Mouse (Mus musculus): Measurements from ENCODE around the gene Tspan4. TPM values are rescaled to one million over a fixed set of nuclear protein-coding genes. Genes with fewer than 3 reads are reported as not detected.

The Tspan4 gene
- total RNA-seq, 2 experiments from 2014 or later, result 49.6 to 61.3 TPM

DNA sequence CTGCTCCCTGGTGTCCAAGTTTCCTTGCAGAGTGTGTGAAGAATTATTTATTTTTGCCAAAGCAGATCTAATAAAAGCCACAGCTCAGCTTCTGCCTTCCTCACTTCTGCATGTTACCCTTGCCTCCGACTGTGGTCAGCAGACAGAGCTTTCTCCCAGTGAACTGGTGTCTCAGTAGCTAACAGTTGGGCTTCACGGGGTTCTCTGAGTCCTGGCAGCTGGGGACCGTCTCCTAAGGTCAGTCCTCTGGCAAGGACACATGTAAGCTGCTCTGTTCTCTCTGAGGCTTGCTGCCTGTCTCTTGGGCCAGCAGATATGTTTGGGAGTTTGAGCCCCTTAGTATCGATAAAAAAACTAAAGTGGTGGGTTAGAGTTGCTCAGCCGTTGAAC, 15.0 kb upstream of the Tspan4 start:
- no peak for DNase-seq (ENCODE audit: low spot score in 2 of 2)

DNA sequence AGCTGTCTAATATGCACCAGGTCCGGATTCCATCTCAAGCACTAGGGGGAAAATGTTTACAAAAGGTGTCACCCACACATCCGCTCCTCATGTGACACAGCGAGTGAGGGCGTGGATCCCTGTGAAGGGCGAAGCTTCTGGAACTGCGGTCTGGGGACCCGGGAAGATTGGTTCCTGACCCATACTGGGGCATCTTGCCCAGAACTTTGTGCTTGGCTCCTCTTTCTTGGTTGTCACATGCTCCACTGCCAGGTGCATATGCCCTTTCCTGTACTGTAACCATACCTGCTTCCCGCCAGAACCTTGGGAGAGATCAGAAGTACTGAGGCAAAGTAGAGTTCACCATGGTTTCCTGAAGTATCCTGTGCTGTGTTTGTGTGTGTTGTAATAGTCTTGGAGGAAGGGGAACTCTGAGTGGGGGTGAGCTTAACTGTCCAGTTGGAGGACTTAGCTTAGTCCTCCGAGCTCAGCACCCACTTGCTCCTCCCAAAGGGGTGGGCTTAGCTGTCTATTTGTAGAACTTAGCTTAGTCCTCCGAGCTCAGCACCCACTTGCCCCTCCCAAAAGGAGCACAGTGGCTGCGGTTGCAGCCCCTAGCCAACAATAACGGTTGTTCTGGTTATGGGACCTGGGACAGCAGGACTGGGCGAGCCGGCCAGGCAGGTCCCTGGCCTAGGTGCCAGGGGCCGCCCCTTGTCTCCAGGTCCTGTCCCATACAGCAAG, 14.5 kb upstream of the Tspan4 start, which contains the start of gene Cracr2b:
Cracr2b (plus strand) TSS at position 704 of the 723 bp plus-strand sequence.
- DNase-seq (ENCODE audit: low spot score in 2 of 2), result peak in 1 of 2 experiments; percentile 31

- peak; percentile 10 to 42 for DNase-seq (ENCODE audit: low spot score in 2 of 2)
These were observed 13.3 kb upstream of the Tspan4 start for GRCm38 (mm10) chr7:141461521-141462332.

DNA sequence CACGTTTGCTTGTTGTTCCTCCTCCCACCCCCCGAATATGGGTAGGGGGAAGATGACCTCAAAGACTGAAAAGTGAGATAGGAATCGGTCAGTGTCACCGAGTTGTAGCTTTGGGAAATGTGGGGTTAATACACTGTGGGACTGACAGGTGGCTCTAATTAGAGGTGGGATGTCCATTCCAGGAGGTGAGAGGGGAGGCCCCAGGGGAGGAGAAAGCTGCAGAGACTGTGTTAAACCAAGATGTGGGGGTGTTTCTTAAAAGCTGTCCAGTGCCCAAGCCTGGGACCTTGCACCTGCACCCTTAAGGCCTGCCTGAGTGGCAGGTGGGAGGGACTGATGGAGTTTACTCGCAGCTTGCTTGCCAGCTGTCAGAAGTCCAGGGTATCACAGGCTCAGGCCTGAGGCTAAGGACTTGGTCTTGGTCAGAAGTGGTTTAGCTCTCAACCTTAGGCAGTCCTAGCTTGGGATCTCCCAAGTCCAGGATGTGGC, 12.7 kb upstream of the Tspan4 start:
- DNase-seq (ENCODE audit: low spot score in 2 of 2), result peak; percentile 3 to 26

DNA sequence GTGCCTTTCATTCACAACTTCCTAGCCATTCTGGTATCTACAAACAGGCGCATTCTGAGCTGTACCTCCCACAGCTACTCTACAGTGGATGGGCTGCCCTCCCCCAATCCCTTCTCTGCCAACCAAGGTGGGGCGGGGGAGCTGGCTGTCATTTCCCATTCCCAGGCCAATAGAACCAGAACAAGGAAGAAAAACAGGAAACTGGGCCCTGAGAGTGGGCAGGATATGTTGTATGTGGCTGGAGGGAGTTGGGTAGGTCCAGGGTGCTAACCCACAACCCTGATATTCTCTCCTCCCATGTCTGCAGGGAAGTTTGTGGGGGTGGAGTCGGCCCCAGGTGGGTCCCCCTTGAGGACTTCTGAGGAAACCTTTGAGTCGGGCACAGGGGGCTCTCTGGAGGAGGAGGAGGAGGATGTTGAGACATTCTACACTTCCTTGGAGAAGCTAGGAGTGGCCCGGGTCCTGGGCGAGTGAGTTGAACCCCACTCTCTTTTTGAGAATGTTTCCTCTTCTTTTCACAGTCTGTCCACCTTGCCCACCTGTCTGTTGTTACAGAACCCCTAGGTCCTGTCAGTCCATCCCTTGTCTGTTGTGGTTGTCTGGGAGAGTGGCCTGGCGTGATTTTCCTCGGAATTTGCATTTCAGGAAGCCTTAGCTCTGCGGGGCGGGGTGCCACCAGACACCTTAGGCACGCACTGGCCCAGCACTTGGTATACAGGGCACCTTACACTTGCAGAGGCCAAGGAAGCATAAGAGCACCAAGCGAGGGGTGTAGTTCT, 11.0 kb upstream of the Tspan4 start:
- peak; percentile 28 to 43 for DNase-seq (ENCODE audit: low spot score in 2 of 2)

DNA sequence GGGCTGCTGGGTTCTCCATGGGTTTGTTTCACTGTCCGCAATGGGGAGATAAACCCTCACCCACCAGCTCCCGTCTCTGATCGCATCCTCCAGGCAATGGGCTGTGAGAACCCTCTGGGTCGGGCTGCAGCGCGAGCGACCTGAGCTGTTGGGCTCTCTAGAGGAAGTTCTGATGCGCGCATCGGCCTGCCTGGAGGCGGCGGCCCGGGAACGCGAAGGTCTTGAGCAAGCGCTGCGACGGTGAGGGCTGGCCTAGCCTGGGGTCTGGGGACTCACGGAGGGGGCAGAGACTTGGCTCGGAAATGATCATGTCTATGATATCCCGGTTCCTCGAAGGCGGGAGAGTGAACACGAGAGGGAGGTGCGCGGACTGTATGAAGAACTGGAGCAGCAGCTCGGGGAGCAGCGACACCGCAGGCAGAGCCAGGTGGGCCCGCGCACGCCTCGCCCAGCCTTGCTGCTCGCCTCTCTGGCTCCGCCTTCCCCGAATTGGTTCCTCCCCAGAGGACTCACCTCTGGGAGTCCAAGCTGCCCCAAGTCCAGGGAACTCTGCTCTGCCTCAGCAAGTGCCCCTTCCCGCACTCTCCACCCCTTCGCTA, 10.3 kb upstream of the Tspan4 start:
- peak; percentile 2 to 35 for DNase-seq (ENCODE audit: low spot score in 2 of 2)

GRCm38 (mm10) chr7:141465388-141466044, 9.5 kb upstream of the Tspan4 start:
- DNase-seq (ENCODE audit: low spot score in 2 of 2), result peak in 1 of 2 experiments; percentile 4

DNA sequence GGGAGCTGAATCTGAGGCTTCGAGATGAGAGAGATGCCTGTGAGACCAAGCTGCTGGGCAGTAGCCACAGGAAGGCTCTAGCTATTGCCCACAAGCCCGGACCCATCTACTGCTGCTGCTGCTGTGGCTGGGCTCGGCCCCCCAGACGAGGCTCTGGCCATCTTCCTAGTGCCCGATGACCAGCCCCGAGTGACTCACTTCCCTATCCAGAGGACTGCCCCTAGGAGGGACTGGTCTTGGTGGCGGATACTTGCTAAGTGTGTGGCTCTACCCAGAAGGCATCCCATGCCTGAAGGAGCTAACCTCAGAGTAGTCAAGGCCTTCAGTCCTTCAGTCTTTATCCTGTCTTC, 9.0 kb upstream of the Tspan4 start:
- peak in 1 of 2 experiments; percentile 9 for DNase-seq (ENCODE audit: low spot score in 2 of 2)

DNA sequence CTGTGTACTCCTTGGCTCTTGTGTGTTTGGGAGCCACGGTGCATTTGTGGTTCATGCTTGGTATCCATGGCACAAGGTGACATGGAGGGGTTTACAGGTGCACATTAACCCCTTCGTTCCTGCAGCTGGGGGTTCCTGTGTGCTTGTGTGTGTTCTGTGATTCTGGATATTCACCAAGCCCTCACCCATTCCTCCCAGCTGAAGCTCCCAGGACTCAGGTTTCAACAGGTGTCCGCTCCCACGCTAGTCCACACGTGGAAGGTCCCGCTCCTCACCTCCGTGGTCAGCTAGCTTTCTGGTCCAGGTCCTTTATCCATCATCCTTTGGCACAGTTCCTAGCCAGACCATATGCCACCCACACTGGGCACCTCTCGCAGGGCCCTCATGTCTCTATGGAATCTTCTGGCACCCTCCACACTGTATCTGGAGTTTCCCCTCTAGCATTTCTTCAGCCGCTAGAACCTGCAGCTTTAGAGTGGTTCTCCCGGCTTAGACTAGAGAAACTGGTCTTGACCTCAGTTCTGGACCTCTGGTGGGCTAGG, 8.4 kb upstream of the Tspan4 start:
- no peak for DNase-seq (ENCODE audit: low spot score in 2 of 2)

- peak; percentile 88 to 93 for DNase-seq (ENCODE audit: low spot score in 2 of 2)
These were observed 7.6 kb upstream of the Tspan4 start, which contains the start of gene Cd151 for GRCm38 (mm10) chr7:141467230-141468030. Gene Cd151, plus strand, starts transcription at chr7:141467392.

- DNase-seq (ENCODE audit: low spot score in 2 of 2), result no peak
These were observed 6.9 kb upstream of the Tspan4 start for GRCm38 (mm10) chr7:141468164-141468521.

DNA sequence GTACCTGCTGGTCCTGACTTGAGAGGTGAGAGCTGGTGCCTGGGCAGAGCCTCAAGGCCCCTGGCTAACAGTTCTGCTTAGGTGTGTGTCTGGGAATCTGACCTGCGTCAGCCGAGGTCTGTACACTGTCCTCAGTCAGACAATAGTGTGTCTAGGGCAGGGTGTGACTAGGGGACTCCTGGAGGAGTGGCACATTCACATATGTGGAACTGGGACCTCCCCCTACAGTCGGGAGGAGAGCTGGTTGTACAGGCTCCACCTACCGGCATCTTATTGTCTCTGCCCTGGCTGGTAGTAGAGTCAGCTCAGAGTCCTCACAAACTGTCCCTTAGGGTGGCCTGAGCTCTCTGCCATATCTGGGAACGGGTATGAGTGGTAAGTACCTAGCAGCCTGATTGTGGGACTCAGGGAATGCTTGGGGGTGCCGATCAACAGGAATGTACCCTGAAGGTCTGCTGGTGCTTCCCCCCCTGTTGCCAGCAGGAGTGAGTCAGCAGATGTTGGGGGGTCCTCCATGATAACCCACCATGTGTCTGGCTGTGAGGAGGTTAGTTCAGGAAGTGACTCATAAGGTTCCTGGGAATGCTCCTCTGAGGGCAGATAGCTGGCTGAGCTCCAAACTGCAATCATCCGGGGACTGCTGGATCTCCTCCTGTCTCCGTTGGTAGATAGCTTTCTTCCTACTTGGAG, 6.4 kb upstream of the Tspan4 start:
- DNase-seq (ENCODE audit: low spot score in 2 of 2), result peak; percentile 59 to 72

DNA sequence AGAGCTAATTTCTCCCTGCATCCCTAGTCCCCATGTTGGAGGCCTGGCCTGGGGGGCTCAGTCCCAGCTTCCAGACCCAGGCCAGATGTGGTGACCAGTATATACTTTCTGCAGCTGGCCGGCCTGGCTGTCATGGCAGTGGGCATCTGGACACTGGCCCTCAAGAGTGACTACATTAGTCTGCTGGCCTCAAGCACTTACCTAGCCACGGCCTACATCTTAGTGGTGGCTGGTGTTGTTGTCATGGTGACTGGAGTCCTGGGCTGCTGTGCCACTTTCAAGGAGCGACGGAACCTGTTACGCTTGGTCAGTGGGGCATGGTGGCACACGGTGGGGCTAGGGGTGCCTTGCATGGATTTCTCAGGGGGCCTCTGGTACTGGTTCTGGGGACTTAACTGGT, 5.7 kb upstream of the Tspan4 start:
- peak in 1 of 2 experiments; percentile 25 for DNase-seq (ENCODE audit: low spot score in 2 of 2)

- DNase-seq (ENCODE audit: low spot score in 2 of 2), result peak in 1 of 2 experiments; percentile 26
These were observed 5.0 kb upstream of the Tspan4 start for GRCm38 (mm10) chr7:141469901-141470636.

DNA sequence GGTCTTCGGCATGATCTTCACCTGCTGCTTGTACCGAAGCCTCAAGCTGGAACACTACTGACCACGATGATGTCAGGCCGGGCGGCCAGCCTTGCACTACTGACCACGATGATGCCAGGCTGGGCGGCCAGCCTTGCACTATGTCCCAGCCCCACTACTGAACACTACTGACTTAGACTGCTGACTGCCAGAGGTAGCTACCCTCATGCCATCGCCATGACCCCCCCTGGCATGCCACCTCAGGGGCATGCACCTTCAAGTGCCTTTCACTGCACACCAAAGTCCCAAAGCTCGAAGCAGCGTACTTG, 4.4 kb upstream of the Tspan4 start:
- DNase-seq (ENCODE audit: low spot score in 2 of 2), result peak in 1 of 2 experiments; percentile 21

- DNase-seq (ENCODE audit: low spot score in 2 of 2), result peak in 1 of 2 experiments; percentile 18
These were observed 3.8 kb upstream of the Tspan4 start for GRCm38 (mm10) chr7:141471236-141471635.

GRCm38 (mm10) chr7:141472226-141472625, 2.8 kb upstream of the Tspan4 start:
- DNase-seq (ENCODE audit: low spot score in 2 of 2), result no peak

- DNase-seq (ENCODE audit: low spot score in 2 of 2), result no peak
These were observed 2.3 kb upstream of the Tspan4 start for GRCm38 (mm10) chr7:141472763-141473162.

Measured in adrenal gland, adult 18-20 months (tissue).